Mouse (Mus musculus) layer of hippocampus, adult 11-12 months (tissue): ENCODE measurements at regions not wholly inside any gene's neighbourhood (a gene's known extent, or its start where the extent isn't known, plus 50 kb on each side); places are given as distances from the start of the nearest gene placed in this dataset.

Experiments used
- DNase-seq: peaks from one replicate; pipeline ENCODE4 v3.0.0; 2022; ENCODE audit warnings: low spot score

- DNase-seq = no peak
These were observed 103.1 kb upstream of the Rybp start for GRCm38 (mm10) chr6:100390258-100390910.

- no peak for DNase-seq
These were observed 99.8 kb upstream of the Rybp start for GRCm38 (mm10) chr6:100387042-100387441.

GRCm38 (mm10) chr6:100385640-100386039 is 98.4 kb upstream of the Rybp start:
- DNase-seq = no peak

- DNase-seq = no peak
These were observed 93.8 kb upstream of the Rybp start for GRCm38 (mm10) chr6:100381046-100381445.

GRCm38 (mm10) chr6:100380536-100380935 is 93.3 kb upstream of the Rybp start:
- no peak for DNase-seq

- no peak for DNase-seq
These were observed 92.5 kb upstream of the Rybp start for GRCm38 (mm10) chr6:100379792-100380191.

GRCm38 (mm10) chr6:100378533-100378874 is 91.2 kb upstream of the Rybp start:
- DNase-seq = no peak

- no peak for DNase-seq
These were observed 90.7 kb upstream of the Rybp start for GRCm38 (mm10) chr6:100377828-100378532.

GRCm38 (mm10) chr6:100376656-100377055 is 89.4 kb upstream of the Rybp start:
- no peak for DNase-seq

GRCm38 (mm10) chr6:100370828-100371227 is 83.5 kb upstream of the Rybp start:
- DNase-seq = no peak

GRCm38 (mm10) chr6:100370358-100370757 is 83.1 kb upstream of the Rybp start:
- DNase-seq = no peak

GRCm38 (mm10) chr6:100366231-100366630 is 78.9 kb upstream of the Rybp start:
- DNase-seq = no peak

- no peak for DNase-seq
These were observed 78.5 kb upstream of the Rybp start for GRCm38 (mm10) chr6:100365791-100366190.

GRCm38 (mm10) chr6:100363683-100364082 is 76.4 kb upstream of the Rybp start:
- peak; percentile 75 for DNase-seq

- no peak for DNase-seq
These were observed 69.5 kb upstream of the Rybp start for GRCm38 (mm10) chr6:100356617-100357399.

GRCm38 (mm10) chr6:100355858-100356257 is 68.6 kb upstream of the Rybp start:
- DNase-seq = no peak

- DNase-seq = no peak
These were observed 60.2 kb upstream of the Rybp start for GRCm38 (mm10) chr6:100347481-100347880.

- DNase-seq = no peak
These were observed 57.8 kb upstream of the Rybp start for GRCm38 (mm10) chr6:100345073-100345472.

GRCm38 (mm10) chr6:100341305-100342290 is 54.3 kb upstream of the Rybp start:
- no peak for DNase-seq

GRCm38 (mm10) chr6:100338291-100338690 is 51.0 kb upstream of the Rybp start:
- no peak for DNase-seq
